Mouse (Mus musculus): Measurements from ENCODE around the gene Ncapd3. TPM values are rescaled to one million over a fixed set of nuclear protein-coding genes. Genes with fewer than 3 reads are reported as not detected.
A peak's percentile ranks its signal among the peaks of the same experiment; 100 is the strongest.

Ncapd3 gene
- polyA plus RNA-seq, 1 experiment from 2014 or later: 23.2 TPM

DNA sequence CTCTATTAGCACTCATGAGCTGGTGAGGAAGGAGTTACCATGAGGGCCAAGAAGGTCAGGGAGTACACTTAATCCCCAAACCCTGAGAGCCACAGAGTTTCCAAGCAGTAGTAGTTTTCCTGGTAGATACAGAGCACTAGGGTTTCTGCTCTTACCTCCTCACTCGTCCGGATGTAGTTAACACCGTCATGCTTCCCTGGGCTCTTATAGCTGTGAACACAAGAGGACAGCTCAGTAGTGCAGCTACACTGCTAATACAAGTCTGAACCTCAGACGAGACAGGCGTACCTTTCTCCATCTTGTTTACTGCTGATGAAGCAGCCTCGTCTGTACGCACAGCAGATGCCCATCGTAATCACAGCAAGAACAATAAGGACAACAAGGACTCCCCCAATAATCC, 68.6 kb downstream of the Ncapd3 start:
- Histone ChIP-seq H3K27me3 (replicated peaks) (no peaks in the 10 kb centered on the region), H3K36me3 (peaks cover 86% of the 10 kb centered on the region), H3K9ac (no peak overlapping the region), H3K9me3 (replicated peaks) (no peaks in the 10 kb centered on the region), H3K4me3 (no peak overlapping the region), H3K4me2 (no peak overlapping the region), H3K4me1 (replicated peaks) (0 out of 2 replicates have a peak, but pooled peaks cover 5% of the 10 kb centered on the region), H3K27ac (ENCODE audit: poor library complexity, severe bottlenecking) (no peak overlapping the region)
- 91% methylated on average over 8 of the region's 8 CpGs for WGBS
- ATAC-seq (ENCODE audit: insufficient number of reproducible peaks, low FRiP score): no peak

DNA sequence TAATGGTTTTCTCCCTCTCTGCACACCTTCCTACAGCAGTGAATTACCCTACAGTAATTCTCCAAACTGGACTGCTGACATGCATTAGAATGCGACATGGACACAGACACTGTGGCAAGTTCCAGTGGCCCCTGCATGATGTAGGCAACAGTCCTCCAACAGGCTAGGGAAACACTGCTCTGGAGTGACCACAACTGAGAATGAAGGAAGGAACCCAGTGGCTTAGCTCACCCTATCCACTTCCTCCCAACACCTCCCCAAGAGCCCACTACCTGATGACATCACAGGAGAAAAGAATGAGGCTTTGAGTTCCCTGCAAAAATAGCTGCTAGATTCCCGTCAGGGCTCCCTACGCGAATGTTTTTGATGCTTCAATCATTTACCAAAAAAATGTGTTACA, 69.5 kb downstream of the Ncapd3 start:
- Histone ChIP-seq H3K9me3 (replicated peaks) (no peaks in the 10 kb centered on the region), H3K9ac (no peak overlapping the region), H3K27ac (ENCODE audit: poor library complexity, severe bottlenecking) (no peak overlapping the region), H3K4me1 (replicated peaks) (0 out of 2 replicates have a peak, but pooled peaks cover 5% of the 10 kb centered on the region), H3K36me3 (peaks cover 87% of the 10 kb centered on the region), H3K4me3 (no peak overlapping the region), H3K4me2 (no peak overlapping the region), H3K27me3 (replicated peaks) (no peaks in the 10 kb centered on the region)
- no peak for ATAC-seq (ENCODE audit: insufficient number of reproducible peaks, low FRiP score)
- 75% methylated on average over 4 of the region's 4 CpGs for WGBS

DNA sequence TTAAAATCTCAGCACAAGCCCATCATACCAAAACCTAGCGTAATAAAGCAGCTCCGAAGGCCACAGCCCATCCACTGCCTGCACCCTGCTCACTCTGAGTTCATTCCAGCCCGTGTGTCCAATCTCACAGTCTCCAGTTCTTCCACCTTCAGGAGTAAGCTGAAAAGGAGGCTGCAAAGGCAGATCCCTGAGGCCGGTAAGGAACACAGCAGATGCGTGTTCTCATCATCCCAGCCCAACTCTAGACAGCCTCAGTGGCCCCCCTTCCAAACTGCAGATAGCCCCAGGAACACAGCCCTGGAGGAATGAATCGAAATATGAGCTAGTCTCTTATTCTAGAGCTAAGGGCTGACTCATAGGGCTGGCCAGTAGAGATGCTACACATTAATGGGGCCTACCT, 71.5 kb downstream of the Ncapd3 start:
- Histone ChIP-seq H3K4me1 (replicated peaks) (0 out of 2 replicates have a peak, but pooled peaks cover 5% of the 10 kb centered on the region), H3K27ac (ENCODE audit: poor library complexity, severe bottlenecking) (no peak overlapping the region), H3K4me2 (no peak overlapping the region), H3K9me3 (replicated peaks) (no peaks in the 10 kb centered on the region), H3K9ac (no peak overlapping the region), H3K27me3 (replicated peaks) (no peaks in the 10 kb centered on the region), H3K36me3 (peaks cover 80% of the 10 kb centered on the region), H3K4me3 (no peak overlapping the region)
- 91% methylated on average over 6 of the region's 6 CpGs for whole genome bisulfite sequencing
- no peak for ATAC-seq (ENCODE audit: insufficient number of reproducible peaks, low FRiP score)

DNA sequence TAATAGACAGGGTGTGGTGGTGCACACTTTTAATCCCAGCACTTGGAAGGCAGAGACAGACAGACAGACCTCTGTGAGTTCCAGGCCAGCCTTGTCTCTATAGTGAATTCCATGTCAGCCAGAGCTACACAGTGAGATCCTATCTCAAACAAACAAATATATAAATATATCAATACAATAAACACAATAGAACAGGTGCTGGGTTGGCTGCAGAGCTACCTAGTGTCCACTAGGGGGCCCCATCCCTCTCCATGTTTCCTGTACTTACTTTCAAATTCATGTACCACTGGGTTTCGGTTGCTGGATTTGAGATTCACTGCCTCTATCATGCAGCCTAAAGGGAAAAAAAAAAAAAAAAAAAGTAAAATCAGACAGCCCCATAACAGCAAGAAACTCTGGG, 76.1 kb downstream of the Ncapd3 start:
- no peaks in the 10 kb centered on the region for H3K27me3 ChIP-seq (replicated peaks)
- no peak for ATAC-seq (ENCODE audit: insufficient number of reproducible peaks, low FRiP score)
- H3K9ac ChIP-seq: no peak overlapping the region
- H3K36me3 ChIP-seq: peaks cover 42% of the 10 kb centered on the region
- 41% methylated on average over 1 of the region's 1 CpGs for WGBS
- no peak overlapping the region for H3K4me2 ChIP-seq
- no peak overlapping the region for H3K27ac ChIP-seq (ENCODE audit: poor library complexity, severe bottlenecking)
- no peak overlapping the region for H3K4me3 ChIP-seq
- no peaks in the 10 kb centered on the region for H3K9me3 ChIP-seq (replicated peaks)
- H3K4me1 ChIP-seq (replicated peaks): peaks cover 21% of the 10 kb centered on the region

DNA sequence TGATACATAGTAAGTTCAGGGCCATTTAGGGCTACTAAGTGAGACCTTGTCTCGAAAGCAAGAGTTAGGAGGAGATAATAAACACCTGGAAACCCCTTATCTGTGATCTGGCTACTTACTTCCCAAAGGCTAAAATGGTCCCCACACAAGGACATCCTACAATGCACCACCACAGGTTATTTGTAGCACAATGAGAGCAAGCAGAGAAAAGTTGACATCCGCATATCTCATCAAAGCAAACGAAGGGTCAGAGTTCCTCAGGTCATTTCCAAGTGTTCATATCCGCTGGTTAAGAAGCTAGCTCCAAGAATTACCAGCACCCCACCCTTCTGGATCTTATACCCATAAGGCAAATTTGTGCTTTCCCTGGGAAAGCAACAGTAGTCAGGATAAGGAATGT, 78.5 kb downstream of the Ncapd3 start:
- no peak overlapping the region for H3K27ac ChIP-seq (ENCODE audit: poor library complexity, severe bottlenecking)

DNA sequence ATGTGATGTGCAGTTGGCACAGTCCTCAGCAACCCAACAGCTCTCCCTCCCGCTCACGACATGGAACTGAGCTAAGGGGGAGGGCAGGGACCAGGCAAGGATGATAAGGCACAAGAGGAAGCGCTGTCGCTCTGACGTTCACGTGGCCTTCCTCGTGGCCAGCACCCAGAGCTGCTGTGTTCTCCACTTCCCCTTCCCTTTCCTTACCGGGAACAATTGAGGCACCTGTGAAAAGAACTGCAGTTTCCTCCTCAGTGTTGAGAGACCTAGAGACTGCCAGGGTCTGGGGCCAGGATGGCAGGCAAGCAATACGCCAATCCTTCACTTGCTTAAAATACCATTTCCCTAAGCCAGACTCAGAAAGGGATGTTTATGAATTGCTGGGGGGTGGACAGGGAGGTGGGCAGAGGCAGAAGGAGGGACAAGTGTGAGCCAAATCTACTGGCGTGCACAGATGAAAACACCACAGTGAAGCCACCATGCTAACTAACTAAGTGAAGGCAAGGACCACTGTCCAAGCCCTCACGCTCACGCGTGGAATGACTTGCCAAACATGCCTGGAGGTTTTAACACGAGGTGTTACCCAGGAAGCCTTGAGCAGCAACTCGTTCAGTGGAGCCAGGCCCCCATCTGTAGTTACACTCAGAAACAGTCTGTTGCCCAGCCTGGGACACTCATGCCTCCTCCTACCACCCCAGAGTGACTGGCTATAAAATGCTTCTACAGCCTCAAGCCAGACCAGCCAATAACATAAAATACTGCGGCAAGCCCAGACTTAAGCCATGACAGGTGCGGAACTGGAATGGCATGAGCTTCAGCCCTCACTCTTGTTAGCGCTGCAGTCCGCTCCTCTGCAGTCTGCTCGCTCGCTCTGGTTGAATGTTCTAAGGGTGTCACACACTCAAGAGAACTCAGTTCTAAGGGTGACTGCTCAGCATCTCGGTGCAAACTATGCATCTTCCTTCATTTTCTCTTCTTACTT, 79.8 kb downstream of the Ncapd3 start:
- peak overlapping the region; percentile 22; the same call in 1 of the 2 replicates for H3K27ac ChIP-seq (ENCODE audit: poor library complexity, severe bottlenecking)

More for the DNA sequence above, 78.5 kb downstream of the Ncapd3 start:
- no peak overlapping the region for H3K4me3 ChIP-seq
- no peak overlapping the region for H3K9ac ChIP-seq
- no peak for ATAC-seq (ENCODE audit: insufficient number of reproducible peaks, low FRiP score)
- no peaks in the 10 kb centered on the region for H3K27me3 ChIP-seq (replicated peaks)
- no peak overlapping the region for H3K4me2 ChIP-seq
- peaks cover 24% of the 10 kb centered on the region for H3K4me1 ChIP-seq (replicated peaks)
- no peaks in the 10 kb centered on the region for H3K9me3 ChIP-seq (replicated peaks)
- 70% methylated on average over 4 of the region's 4 CpGs for WGBS
- peaks cover 19% of the 10 kb centered on the region for H3K36me3 ChIP-seq

DNA sequence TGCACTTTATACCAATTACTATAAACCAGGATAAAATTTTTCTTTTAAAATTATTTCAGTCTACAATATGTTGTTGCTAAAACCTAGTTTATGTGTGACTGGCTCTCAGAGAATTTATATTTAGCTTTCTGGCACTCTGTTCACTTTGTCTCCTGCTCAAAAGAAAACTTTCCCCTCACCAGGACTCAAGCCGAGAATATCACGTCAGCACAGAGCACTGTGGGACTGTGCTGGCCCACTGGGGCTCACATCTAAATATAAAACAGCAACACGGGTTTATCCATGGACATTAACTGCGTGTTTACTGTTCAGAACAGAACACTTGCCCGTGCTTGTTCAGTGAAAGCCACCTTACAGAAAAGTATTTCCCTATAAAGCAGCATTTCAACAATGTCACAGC, 80.7 kb downstream of the Ncapd3 start:
- Histone ChIP-seq H3K4me3 (no peak overlapping the region), H3K4me1 (replicated peaks) (peaks cover 24% of the 10 kb centered on the region), H3K9ac (no peak overlapping the region), H3K27me3 (replicated peaks) (no peaks in the 10 kb centered on the region), H3K27ac (ENCODE audit: poor library complexity, severe bottlenecking) (peak overlapping the region; percentile 63), H3K4me2 (0 out of 2 replicates have a peak overlapping the region, but pooled peaks have one; percentile 14), H3K36me3 (no peaks in the 10 kb centered on the region), H3K9me3 (replicated peaks) (no peaks in the 10 kb centered on the region)
- 47% methylated on average over 5 of the region's 5 CpGs for WGBS
- no peak for ATAC-seq (ENCODE audit: insufficient number of reproducible peaks, low FRiP score)

More for the DNA sequence above, 79.8 kb downstream of the Ncapd3 start:
- H3K4me1 ChIP-seq (replicated peaks): peaks cover 24% of the 10 kb centered on the region
- ATAC-seq (ENCODE audit: insufficient number of reproducible peaks, low FRiP score): peak; percentile 79
- H3K27me3 ChIP-seq (replicated peaks): no peaks in the 10 kb centered on the region
- H3K4me2 ChIP-seq: peak overlapping the region; percentile 33
- peaks cover 6% of the 10 kb centered on the region for H3K36me3 ChIP-seq
- H3K4me3 ChIP-seq: no peak overlapping the region
- 0 out of 2 replicates have a peak overlapping the region, but pooled peaks have one; percentile 4 for H3K9ac ChIP-seq
- H3K9me3 ChIP-seq (replicated peaks): no peaks in the 10 kb centered on the region
- 50% methylated on average over 22 of the region's 22 CpGs for WGBS

DNA sequence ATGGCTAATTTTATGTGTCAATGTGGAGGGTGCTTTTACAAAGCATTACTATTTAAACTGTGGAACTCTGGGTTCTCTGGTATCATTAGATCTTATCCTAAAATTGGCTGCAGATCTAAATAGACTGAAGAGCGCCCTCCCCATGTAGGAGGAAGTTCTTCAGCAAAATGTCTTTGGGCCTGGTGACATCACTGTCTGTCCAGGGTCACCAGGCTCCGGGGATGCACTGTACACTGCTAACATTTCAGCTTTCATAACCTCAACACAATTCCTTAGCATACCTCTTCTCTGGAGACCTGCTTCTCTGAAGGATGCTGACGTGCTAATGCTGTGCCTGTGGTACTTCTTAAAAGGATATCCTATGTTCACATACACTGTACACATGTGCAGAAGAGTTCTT, 81.8 kb downstream of the Ncapd3 start:
- Histone ChIP-seq H3K27me3 (replicated peaks) (no peaks in the 10 kb centered on the region), H3K36me3 (no peaks in the 10 kb centered on the region), H3K4me3 (no peak overlapping the region), H3K4me1 (replicated peaks) (peaks cover 24% of the 10 kb centered on the region), H3K4me2 (no peak overlapping the region), H3K27ac (ENCODE audit: poor library complexity, severe bottlenecking) (no peak overlapping the region), H3K9ac (no peak overlapping the region), H3K9me3 (replicated peaks) (no peaks in the 10 kb centered on the region)
- ATAC-seq (ENCODE audit: insufficient number of reproducible peaks, low FRiP score): no peak
- 83% methylated on average over 3 of the region's 3 CpGs for WGBS

DNA sequence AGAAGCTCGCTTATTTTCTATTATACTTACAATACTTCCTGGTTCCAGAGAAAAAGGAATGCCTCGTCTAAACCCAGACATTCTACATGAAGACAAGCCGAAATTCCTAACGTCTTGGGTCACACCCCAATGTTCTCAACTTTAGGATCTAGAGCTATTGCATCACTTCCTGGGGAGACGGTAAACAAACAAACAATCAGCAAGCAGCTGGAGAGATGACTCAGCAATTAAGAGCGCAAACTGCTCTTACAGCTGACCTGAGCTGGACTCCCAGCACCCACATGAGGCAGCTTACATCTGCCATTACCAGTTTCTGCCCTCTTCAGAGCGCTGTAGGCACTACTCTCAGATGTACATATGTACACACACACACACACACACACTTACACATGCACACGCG, 91.3 kb downstream of the Ncapd3 start:
- no peak for ATAC-seq (ENCODE audit: insufficient number of reproducible peaks, low FRiP score)
- Histone ChIP-seq H3K36me3 (no peaks in the 10 kb centered on the region), H3K27ac (ENCODE audit: poor library complexity, severe bottlenecking) (no peak overlapping the region), H3K4me2 (no peak overlapping the region), H3K9me3 (replicated peaks) (0 out of 2 replicates have a peak, but pooled peaks cover 3% of the 10 kb centered on the region), H3K9ac (no peak overlapping the region), H3K27me3 (replicated peaks) (no peaks in the 10 kb centered on the region), H3K4me1 (replicated peaks) (peaks cover 12% of the 10 kb centered on the region), H3K4me3 (no peak overlapping the region)
- 85% methylated on average over 9 of the region's 9 CpGs for WGBS

DNA sequence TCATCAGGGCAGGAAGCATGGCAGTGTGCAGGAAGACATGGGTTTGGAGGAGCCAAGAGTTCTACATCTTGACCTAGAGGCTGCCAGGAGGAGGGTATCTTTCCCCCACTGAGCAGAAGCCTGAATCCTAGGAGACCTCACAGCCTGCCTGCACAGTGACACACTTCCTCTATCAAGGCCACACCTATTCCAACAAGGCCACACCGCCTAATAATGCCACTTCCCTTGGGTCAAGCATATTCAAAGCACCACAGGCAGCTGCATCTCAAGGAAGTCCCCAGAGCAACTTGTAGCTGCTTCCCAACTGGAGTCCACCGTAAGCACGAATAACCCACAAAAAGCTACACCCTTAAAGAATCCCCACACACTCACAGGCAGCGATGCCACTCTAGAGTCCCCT, 92.1 kb downstream of the Ncapd3 start:
- 78% methylated on average over 4 of the region's 4 CpGs for WGBS

DNA sequence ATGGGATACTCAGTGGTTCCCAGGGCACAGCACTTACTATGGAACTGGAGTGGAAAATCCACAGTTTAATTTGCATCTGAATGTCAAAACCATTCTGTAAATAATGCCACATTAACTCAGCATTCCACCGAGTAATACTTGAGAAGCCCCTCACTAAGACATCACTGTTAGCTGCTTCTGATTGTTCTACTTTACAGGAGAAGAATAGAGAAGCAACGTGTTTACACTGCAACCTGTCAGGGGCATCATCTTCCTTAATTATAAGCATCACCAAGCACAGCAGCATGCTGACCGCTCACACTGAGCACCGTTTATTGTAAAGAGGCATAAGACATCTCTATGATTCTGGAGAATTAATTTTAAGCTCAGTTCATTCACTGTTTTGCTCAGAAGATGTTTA, 93.0 kb downstream of the Ncapd3 start:
- H3K27ac ChIP-seq (ENCODE audit: poor library complexity, severe bottlenecking): no peak overlapping the region
- peaks cover 10% of the 10 kb centered on the region for H3K4me1 ChIP-seq (replicated peaks)
- no peak overlapping the region for H3K4me2 ChIP-seq
- H3K36me3 ChIP-seq: 0 out of 2 replicates have a peak, but pooled peaks cover 3% of the 10 kb centered on the region
- ATAC-seq (ENCODE audit: insufficient number of reproducible peaks, low FRiP score): no peak
- 87% methylated on average over 4 of the region's 4 CpGs for WGBS
- peaks cover 7% of the 10 kb centered on the region for H3K9me3 ChIP-seq (replicated peaks)
- H3K9ac ChIP-seq: no peak overlapping the region
- H3K27me3 ChIP-seq (replicated peaks): no peaks in the 10 kb centered on the region
- no peak overlapping the region for H3K4me3 ChIP-seq

More for the DNA sequence above, 92.1 kb downstream of the Ncapd3 start:
- Histone ChIP-seq H3K4me2 (no peak overlapping the region), H3K27ac (ENCODE audit: poor library complexity, severe bottlenecking) (no peak overlapping the region), H3K4me3 (no peak overlapping the region), H3K36me3 (0 out of 2 replicates have a peak, but pooled peaks cover 3% of the 10 kb centered on the region), H3K9ac (no peak overlapping the region), H3K4me1 (replicated peaks) (peaks cover 12% of the 10 kb centered on the region), H3K9me3 (replicated peaks) (peaks cover 7% of the 10 kb centered on the region), H3K27me3 (replicated peaks) (no peaks in the 10 kb centered on the region)
- no peak for ATAC-seq (ENCODE audit: insufficient number of reproducible peaks, low FRiP score)

All from heart, embryonic 12.5 days (tissue).